Mouse (Mus musculus) granulocyte monocyte progenitor cell, adult 5-6 weeks (primary cell): ENCODE measurements around the gene Npsr1. TPM values are rescaled to one million over a fixed set of nuclear protein-coding genes. Genes with fewer than 3 reads are reported as not detected.
A peak's percentile ranks its signal among the peaks of the same experiment; 100 is the strongest.

Experiments used
- ATAC-seq: replicated peaks from 2 replicates; pipeline ENCODE4 v1.8.0; 2016; ENCODE audit warnings: mild to moderate bottlenecking, moderate TSS enrichment, inconsistent platforms; ENCODE audit not compliant: poor library complexity, severe bottlenecking
- total RNA-seq, 2 experiments: library from RNA; stranded (forward) in 1 of 2; stranded (reverse) in 1 of 2; fragments of 200-712, 200-1000 nt in 1 of 2; fragments of >200 nt in 1 of 2; fragmentation: Nextera tagmentation in 1 of 2; gene quantifications; 2 replicates each; pipeline ENCODE4 v1.2.3; 2014 to 2017

Gene Npsr1
- total RNA-seq, 2 experiments from 2014 or later = not detected

GRCm38 (mm10) chr9:24217721-24218120 is 119.9 kb downstream of the Npsr1 start:
- ATAC-seq = no peak

DNA sequence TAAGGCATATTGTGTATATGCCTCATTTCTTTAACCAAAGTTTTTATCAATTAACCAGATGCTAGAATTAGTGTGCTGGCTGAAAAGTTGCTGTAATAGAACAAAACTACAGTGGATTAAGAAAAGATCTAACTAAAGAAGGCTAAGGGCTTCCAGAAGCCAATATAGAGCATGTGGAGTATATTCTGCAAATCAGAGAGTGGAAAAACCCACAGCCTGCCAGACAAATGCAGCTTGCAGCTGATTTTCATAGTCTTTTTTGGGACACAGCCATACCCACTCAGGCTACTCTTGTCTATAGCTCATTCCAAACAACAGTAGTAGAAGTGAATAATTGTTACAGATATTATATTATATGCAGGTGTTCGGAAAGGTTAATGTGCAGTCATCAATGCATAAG is 138.7 kb downstream of the Npsr1 start:
- no peak for ATAC-seq

DNA sequence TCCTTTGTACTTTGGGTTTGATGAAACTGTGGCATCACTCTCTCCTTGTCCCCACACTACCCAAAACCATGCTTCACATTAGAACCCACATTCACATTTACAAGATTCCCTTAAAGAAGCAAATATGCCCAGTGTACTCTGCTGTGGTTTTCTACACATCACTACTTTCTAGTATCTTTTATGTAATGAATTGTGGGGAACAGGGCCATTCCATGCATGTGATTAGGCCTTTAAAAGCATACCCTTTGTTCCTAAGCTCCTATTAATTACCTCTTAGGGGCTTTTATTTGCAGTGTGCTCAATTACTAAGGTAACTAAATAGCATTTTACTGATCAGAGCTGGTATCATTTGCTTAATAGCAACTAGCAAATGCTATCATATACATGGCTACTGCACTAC is 149.8 kb downstream of the Npsr1 start:
- no peak for ATAC-seq

GRCm38 (mm10) chr9:24254236-24254635 is 156.4 kb downstream of the Npsr1 start:
- no peak for ATAC-seq

GRCm38 (mm10) chr9:24280498-24281287 is 182.9 kb downstream of the Npsr1 start:
- no peak for ATAC-seq

DNA sequence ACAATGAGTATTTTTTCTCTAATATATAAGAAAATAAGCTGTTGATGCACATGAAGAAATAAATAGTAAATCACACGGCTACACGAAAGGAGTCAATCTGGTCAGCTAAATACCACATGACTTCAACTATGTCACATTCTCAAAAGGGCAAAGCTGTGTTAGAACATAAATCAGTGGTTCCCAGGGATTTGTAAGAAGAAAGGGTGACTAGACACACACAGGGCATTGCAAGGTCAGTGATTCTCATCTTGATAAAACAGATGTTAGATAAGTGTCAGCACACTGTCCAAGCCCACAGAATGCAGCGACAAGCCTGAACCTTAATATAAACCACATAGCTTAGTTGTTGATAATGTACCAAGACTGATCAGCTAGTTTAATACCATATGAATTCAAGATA is 184.8 kb downstream of the Npsr1 start:
- no peak for ATAC-seq

DNA sequence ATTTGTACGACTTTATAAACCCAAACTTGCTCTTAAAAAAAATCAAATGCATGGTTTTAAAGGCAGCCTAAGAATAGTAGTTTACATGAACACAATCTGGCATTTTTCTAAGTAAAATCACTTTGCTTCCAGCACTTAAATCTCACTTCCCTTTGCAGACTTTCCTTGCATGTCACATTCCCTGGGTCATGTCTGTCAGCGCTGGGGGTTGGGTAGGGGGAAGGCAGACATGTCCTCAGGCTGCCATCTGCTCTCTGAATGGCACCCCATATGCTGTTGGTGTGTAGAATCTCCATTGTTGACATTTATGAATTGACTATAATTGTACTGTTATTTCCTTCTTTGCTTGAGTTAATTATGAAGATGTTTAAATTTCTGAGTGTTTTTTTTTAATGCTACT is 185.3 kb downstream of the Npsr1 start:
- no peak for ATAC-seq

GRCm38 (mm10) chr9:24283536-24283935 is 185.7 kb downstream of the Npsr1 start:
- no peak for ATAC-seq

DNA sequence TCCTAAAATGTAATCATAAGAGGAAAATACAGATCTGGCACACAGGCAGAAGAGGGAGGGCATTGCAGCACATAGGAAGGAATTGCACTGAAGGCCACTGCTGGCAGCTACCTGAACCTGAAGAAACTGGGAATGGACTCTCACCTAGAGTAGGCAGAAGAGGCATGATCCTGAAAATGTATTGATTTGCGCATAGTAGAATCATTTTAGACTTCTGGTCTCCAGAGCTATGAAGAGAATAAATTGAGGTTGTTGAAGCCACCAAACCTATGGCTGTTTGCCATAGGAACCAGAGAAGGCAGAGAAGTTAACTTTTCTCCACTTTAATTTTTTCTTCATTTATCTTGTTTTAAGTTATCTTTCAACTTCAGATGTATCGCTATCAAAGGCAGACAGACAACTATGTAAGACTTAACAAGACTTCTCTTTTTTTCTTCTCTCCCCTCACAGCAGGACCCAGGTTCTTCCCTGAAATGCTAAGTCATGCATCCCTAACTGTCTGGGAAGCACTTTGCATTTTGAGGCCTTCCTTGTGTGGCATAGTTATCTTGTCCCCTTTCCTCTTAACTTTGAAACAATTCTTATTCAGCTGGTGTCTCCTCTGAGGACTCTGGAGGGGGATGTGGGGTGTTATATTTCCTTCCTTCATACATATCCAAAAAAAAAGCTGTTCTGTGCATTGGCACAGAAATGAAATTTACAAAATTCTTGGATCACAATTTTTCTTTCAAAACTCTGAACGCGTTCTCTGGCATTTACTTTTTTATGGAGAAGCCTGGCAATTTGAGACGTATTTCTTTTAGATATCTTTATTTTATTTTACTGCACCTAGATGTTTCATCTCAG is 186.7 kb downstream of the Npsr1 start:
- no peak for ATAC-seq

DNA sequence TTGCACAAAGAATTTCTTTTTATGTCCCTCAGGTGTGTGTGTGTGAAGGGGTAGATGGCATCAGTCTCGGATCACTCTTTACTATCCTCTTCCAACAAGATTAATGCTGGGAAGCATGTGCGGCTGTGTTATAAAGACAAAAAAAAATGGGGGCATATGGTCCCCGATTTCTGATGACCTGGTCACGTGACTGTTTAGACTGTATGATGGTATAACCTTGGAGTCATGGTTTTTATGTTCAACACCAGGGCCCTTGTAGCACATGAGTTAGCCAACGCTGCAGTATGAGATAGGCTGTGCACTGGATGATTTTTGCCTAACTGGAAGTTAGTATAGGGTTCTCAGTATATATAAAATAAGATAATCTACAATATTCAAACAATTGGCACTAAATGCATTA is 187.6 kb downstream of the Npsr1 start:
- no peak for ATAC-seq

DNA sequence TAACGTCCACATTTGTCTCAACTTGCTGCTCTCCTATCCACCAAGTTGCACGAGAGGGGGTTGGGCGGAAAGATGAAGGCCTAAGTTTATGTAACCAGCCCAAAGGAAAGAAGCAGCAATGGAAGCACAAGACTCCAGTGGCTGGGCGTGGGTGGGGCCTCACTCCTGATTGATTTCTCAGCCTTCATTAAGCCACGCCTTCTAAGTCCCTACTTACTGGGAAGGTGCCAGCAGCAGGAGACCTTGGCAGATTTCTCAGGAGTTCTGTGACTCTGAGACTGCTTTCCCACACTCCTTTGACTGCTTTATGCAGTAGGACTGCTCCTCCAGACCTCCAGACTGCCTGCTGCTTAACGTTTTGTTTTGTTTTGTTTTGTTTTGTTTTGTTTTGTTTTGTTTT is 193.6 kb downstream of the Npsr1 start:
- no peak for ATAC-seq

DNA sequence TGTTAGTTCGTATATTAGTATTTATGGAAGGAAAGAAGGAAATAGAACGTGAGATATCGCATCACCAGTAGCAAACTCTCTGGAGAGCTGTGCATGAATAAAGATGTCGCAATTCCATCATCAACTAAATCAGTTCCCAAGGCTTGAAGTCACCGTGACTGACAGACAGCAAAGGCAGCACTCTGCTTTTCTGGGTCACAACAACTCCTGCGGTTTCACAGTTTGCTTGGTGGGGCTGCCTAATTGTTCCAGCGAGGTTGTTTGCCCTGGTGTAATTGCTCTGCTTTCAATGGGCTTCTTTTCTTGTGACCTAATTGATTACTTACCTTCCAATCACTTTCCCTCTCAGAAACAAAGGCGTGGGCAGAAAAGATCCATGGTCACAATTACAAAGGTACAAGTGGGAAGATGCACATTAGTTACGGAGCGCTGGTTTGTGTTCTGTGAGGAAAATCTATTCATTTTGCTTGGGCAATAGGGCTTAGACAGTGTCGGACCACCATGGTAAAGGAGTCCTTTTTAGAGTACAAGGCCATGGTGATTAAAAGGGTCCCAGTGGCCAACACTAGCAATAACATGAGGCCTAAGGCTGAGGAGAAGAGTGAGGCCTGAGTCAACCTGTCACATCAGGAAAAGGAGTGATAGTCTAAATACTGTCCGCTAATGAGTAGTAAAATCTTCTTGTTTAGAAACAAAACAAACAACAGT is 195.6 kb downstream of the Npsr1 start:
- no peak for ATAC-seq

DNA sequence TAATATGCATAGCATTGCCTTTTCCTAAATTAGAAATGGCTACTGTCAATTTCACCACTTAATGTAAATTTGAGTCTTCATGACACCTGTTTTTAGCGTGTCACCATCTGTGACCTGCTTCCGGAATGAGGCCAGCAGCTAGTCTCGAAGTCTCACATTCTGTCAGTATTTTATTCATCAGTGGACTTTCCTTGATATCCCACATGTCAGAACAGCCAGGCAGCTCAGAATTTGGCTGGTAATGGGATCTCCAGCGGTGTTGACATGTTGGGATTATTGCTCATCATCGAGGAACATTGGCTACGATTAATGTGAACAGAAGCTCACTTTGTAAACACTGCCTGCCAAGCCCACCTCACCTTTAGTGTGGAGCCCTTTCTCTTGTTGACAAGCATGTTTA is 205.1 kb downstream of the Npsr1 start:
- ATAC-seq = no peak

- ATAC-seq = no peak
Observed at GRCm38 (mm10) chr9:24306990-24307389, 209.2 kb downstream of the Npsr1 start.

GRCm38 (mm10) chr9:24307400-24307799 is 209.6 kb downstream of the Npsr1 start:
- no peak for ATAC-seq

DNA sequence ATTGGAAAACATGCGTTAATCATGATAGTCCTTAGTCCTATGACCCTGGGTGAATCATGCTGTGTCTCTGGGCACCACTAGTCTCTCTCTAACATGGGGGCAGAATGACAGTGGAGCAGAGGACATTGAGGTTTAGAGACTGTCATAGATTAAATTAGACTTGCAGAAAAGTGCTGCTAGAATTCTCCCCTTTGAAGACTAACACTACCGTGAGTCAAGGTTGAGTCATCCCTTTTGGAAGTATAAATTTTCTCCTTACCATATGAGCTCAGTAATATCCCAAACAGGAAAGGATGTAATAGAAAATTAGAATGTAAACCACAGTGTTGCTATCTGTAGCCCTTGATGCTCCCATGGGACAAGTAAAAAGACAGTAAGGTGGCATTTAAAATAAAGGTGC is 218.0 kb downstream of the Npsr1 start:
- ATAC-seq = no peak

DNA sequence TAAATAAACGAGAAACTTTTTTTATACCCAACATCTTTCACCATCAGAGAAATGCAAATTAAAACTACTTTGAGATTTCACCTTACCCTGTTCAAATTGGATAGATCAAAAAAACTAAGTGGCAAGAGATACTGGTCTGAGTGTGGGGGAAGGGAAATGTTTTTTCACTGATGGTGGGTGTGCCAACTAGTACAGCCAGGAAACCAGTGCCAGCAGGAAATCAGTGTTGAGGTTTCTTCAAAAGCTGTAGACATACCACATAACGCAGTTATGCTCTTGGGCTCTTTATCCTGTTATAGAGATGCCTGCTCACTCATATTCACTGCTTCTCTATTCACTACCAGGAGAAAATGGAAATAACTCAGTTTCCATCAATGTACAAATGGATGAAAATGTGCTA is 233.9 kb downstream of the Npsr1 start:
- no peak for ATAC-seq

DNA sequence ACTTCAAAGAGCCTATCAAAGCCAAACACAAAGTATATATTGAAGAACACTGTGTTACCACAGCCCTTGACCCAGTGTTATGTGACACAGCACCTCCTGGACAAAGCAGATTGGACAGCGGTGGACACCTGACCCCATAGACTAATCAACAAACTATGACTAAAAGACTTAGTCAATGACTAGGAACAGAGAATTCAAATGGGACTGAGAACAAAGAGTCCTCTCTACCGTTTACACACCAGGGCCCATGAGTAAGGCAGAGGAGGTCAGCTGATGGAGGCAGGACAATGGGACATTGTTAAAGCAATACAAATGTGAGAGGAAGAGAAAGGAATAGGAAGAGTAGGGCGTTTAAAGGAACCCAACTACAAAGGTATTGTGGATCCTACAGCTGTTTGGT is 243.5 kb downstream of the Npsr1 start:
- no peak for ATAC-seq

DNA sequence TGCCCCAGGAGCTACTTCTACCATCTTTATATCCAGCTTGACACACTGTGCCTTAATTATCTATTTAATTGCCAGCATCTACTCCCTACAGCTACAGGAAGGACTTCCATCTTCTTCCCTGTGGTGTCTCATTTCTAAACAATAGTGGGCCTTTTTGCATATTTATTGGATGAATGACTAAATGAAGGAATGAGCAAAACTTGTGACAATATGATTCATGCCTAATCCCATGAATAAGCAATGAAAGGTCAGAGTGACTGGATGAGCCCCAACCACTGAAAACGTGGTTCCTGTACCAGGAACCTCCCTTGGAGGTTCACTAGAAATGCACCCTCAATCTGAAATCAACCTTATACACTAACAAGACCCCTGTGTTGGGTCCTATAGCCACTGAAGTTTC is 249.2 kb downstream of the Npsr1 start:
- ATAC-seq = no peak

- ATAC-seq = peak; percentile 48; the same call in 1 of the 2 replicates
Observed at GRCm38 (mm10) chr9:24349510-24349909, 251.7 kb downstream of the Npsr1 start.

GRCm38 (mm10) chr9:24351402-24351801 is 253.6 kb downstream of the Npsr1 start:
- no peak for ATAC-seq
